Mouse (Mus musculus): ENCODE results near the gene Zmym4.

Gene Zmym4

DNA sequence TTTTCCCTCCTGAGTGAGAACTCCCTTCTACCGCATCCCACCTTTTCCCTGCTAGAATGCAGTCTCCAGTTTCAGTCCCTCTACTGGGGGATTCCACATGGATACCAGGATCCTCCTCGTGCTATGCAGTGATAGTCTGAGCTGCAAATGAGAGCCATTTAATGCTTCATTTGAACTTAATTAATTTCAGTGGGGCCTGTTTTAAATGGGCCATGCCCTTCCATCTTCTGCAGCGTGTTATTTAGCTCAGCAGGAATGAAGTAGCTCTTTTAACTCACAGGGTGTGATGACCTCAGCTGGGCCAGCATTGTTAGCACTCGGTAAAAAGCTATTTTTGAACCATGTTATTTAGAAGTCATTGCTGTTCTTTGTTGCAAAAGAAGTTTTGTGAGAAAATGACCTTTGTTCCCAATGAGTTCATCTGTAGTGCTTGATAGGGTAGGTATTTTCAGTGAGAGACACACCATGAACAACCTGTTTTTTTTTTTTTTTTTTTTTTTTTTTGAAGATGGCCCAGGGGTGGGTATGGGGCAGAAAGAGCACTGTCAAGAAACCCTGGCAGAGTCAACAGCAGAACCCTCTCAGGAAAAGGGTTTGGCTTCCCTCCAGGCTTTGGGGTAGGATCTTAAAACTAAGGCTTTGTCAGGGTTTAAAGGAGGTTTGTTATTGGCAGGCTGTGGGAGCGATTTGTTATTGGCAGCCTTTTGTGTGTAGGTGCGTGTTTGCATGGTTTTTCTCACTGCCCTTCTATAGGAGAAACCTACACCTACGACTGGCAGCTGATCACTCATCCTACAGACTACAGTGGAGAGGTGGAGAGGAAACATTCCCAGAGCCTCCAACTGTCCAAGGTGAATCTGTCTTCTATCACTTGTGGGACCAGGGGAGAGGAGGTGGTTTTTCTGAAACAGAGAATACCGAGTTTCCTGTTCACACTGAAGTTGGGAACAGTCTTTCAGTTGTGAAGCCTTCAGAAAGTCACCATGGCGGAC is 144.7 kb downstream of the Zmym4 start:
- no peak for DNase-seq

DNA sequence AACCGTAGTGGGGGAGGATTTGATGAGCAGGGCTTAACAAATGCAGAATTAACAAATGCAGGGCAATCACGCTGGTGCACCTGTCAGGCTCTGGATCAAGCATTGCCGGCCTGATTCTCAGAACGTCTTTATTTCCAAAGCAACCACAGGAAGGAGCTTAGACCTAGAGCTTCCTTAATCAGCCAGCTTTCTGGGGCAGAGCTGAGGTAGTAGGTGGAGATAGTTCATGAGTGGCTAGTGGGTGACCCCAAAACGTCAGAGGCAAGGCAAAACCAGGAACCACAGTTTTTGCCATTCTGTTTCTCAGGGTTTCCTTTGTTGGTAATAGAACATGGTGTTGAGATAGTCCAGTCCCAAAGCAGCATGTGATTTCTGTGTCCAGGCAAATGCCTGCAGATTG is 153.1 kb downstream of the Zmym4 start:
- no peak for DNase-seq

DNA sequence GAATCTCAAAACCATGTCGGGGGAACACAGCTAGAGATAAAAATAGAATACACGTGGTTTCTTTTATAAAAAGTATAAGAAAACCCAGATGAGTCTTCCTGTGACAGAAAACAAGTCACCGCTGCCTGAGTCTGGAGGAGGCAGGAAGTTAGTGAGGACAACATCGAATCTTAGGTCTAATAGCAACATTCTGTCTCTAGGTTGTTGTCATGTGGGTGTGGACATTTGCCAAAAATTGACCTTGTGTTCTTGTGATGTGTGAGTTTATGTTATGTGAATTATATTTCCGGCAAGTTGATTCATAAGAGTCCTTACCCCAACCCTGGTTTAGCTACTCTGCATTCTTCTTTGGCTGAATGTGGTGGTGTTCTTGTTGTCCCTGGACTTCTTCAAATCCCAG is 154.7 kb downstream of the Zmym4 start:
- no peak for DNase-seq

All from liver (tissue).